Mouse (Mus musculus) heart, embryonic 15.5 days (tissue): ENCODE measurements around the gene Ptges3. TPM values are rescaled to one million over a fixed set of nuclear protein-coding genes. Genes with fewer than 3 reads are reported as not detected.
"Not testable (repeated sequence)": the region's sequence is repeated elsewhere in the genome, so short reads cannot be mapped to it uniquely, and the experiment has no call there.

ENCODE experiments used
- ATAC-seq: fragments of 200-750 bp; cut with Nextera tagmentation; replicated peaks from 2 replicates; pipeline ENCODE4 v1.8.0; 2017; ENCODE audit warnings: low read depth, moderate TSS enrichment; ENCODE audit not compliant: insufficient number of reproducible peaks, insufficient read depth, low FRiP score
- H3K27ac ChIP-seq: fragments of 300-500 bp; sonication (generic); 2 replicates; pipeline ENCODE4 v1.5.1; 2015; ENCODE audit warnings: mild to moderate bottlenecking, inconsistent platforms
- H3K27me3 ChIP-seq: fragments of 300-500 bp; sonication (generic); 2 replicates; pipeline ENCODE4 v1.6.1; 2015; ENCODE audit warnings: inconsistent platforms
- H3K36me3 ChIP-seq: fragments of 300-500 bp; sonication (generic); 2 replicates; pipeline ENCODE4 v1.6.1; 2015; ENCODE audit warnings: mild to moderate bottlenecking, inconsistent platforms
- H3K4me1 ChIP-seq: fragments of 300-500 bp; sonication (generic); replicated peaks from 2 replicates; pipeline ENCODE4 v1.6.1; 2015; ENCODE audit warnings: inconsistent platforms
- H3K4me2 ChIP-seq: fragments of 300-500 bp; sonication (generic); 2 replicates; pipeline ENCODE4 v1.6.1; 2015; ENCODE audit warnings: inconsistent platforms, mild to moderate bottlenecking, moderate library complexity
- H3K4me3 ChIP-seq: fragments of 300-500 bp; sonication (generic); 2 replicates; pipeline ENCODE4 v1.5.1; 2015; ENCODE audit warnings: mild to moderate bottlenecking, inconsistent platforms
- H3K9ac ChIP-seq: fragments of 300-500 bp; sonication (generic); 2 replicates; pipeline ENCODE4 v1.6.1; 2015; ENCODE audit warnings: mild to moderate bottlenecking, inconsistent platforms
- H3K9me3 ChIP-seq: fragments of 300-500 bp; sonication (generic); replicated peaks from 2 replicates; pipeline ENCODE4 v1.6.1; 2016; ENCODE audit warnings: inconsistent platforms
- WGBS: fragments of 180-500 bp; shearing (Covaris S2); methylation state at CpG from one replicate; pipeline ENCODE4 v1.1.7; 2015; ENCODE audit warnings: mixed read lengths; 5-methylcytosine and 5-hydroxymethylcytosine counted together
- polyA plus RNA-seq: library from polyadenylated mRNA; unstranded; fragments of >200 nt; fragmentation: Nextera tagmentation; extraction: Ambion mirVana; gene quantifications from 2 replicates; pipeline ENCODE4 v1.2.1, GENCODE M21; 2015

Gene Ptges3
- polyA plus RNA-seq, 1 experiment from 2014 or later, result 292 TPM

GRCm38 (mm10) chr10:128040293-128040692 lies 18.5 kb upstream of the Ptges3 start:
- no peak overlapping the region for H3K9ac ChIP-seq
- H3K4me3 ChIP-seq, result no peak overlapping the region
- H3K9me3 ChIP-seq, result no peaks in the 10 kb centered on the region
- H3K4me2 ChIP-seq, result no peak overlapping the region
- H3K36me3 ChIP-seq, result peaks cover 41% of the 10 kb centered on the region
- no peaks in the 10 kb centered on the region for H3K27me3 ChIP-seq
- H3K4me1 ChIP-seq, result peaks cover 77% of the 10 kb centered on the region
- no peak overlapping the region for H3K27ac ChIP-seq
- WGBS, result 84% methylated on average over 5 of the region's 5 CpGs
- ATAC-seq, result no peak

DNA sequence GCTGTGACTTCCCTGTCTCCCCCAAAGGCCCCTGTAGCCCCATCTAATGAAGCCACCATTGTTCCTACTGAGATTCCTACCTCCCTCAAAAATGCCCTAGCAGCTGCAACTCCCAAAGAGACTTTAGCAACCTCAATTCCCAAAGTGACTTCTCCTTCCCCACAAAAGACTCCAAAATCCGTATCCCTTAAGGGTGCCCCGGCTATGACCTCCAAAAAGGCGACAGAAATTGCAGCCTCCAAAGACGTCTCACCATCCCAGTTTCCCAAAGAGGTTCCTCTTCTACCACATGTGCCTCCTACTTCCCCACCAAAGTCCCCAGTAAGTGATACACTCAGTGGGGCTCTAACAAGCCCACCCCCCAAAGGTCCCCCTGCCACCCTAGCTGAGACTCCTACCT lies 17.1 kb upstream of the Ptges3 start:
- Histone ChIP-seq H3K9me3 (no peaks in the 10 kb centered on the region), H3K27me3 (no peaks in the 10 kb centered on the region), H3K9ac (no peak overlapping the region), H3K4me2 (no peak overlapping the region), H3K27ac (no peak overlapping the region), H3K36me3 (peaks cover 53% of the 10 kb centered on the region), H3K4me3 (no peak overlapping the region), H3K4me1 (peaks cover 77% of the 10 kb centered on the region)
- ATAC-seq, result no peak
- 66% methylated on average over 4 of the region's 4 CpGs for WGBS

- Histone ChIP-seq H3K36me3 (peaks cover 59% of the 10 kb centered on the region), H3K27me3 (no peaks in the 10 kb centered on the region), H3K4me1 (peaks cover 73% of the 10 kb centered on the region), H3K9ac (no peak overlapping the region), H3K9me3 (no peaks in the 10 kb centered on the region), H3K27ac (no peak overlapping the region; the same call in 1 of the 2 replicates), H3K4me3 (no peak overlapping the region), H3K4me2 (no peak overlapping the region)
- no peak for ATAC-seq
- WGBS, result 81% methylated on average over 3 of the region's 3 CpGs
Observed at GRCm38 (mm10) chr10:128042466-128042865, 16.3 kb upstream of the Ptges3 start.

- peak overlapping the region; percentile 23; the same call in 1 of the 2 replicates for H3K4me2 ChIP-seq
- no peak overlapping the region for H3K9ac ChIP-seq
- H3K36me3 ChIP-seq, result peaks cover 62% of the 10 kb centered on the region
- peaks cover 67% of the 10 kb centered on the region for H3K4me1 ChIP-seq
- no peaks in the 10 kb centered on the region for H3K27me3 ChIP-seq
- no peaks in the 10 kb centered on the region for H3K9me3 ChIP-seq
- peak overlapping the region; percentile 72 for H3K27ac ChIP-seq
- ATAC-seq, result no peak
- whole genome bisulfite sequencing, result 49% methylated on average over 3 of the region's 3 CpGs
- no peak overlapping the region for H3K4me3 ChIP-seq
Observed at GRCm38 (mm10) chr10:128043041-128043835, 15.5 kb upstream of the Ptges3 start.

DNA sequence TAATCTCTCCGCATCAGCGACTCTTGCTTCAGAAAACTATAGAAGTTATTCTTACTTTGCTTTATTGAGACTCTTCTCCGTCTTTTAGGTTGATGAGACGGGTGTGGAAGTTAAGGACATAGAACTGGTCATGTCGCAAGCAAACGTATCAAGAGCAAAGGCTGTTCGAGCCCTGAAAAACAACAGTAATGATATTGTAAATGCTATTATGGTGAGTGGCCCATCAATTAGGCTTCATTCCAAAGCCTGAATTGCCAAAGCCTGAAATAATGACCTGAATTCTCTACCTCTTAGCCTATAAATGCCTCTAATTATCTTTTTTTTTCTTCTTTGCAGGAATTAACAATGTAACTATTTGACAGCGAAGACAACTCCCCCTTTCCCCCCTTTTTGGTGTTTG lies 10.6 kb upstream of the Ptges3 start:
- no peaks in the 10 kb centered on the region for H3K27me3 ChIP-seq
- no peak overlapping the region for H3K4me2 ChIP-seq
- 93% methylated on average over 8 of the region's 8 CpGs for WGBS
- no peak overlapping the region for H3K27ac ChIP-seq
- no peak for ATAC-seq
- no peak overlapping the region for H3K4me3 ChIP-seq
- peaks cover 21% of the 10 kb centered on the region for H3K4me1 ChIP-seq
- no peaks in the 10 kb centered on the region for H3K9me3 ChIP-seq
- H3K9ac ChIP-seq, result no peak overlapping the region
- H3K36me3 ChIP-seq, result peaks cover 67% of the 10 kb centered on the region

DNA sequence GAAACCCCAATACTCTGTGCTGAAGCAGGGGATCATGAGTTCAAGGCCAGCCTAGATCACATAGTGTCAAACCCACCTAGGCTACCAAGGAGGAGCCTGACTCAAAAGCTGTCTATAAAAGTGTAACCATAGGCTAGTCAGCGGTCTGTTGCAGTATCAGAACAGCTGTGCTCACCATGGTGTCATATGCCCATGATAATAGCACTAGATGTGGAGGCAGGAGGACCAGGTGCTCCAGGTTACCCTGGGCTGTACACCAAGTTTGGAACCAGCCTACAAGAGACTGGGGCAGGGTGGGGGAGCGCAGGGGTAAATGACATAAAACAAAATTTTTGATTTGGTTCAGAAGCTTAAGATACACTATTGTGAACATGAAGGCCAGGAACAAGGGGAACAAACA lies 9.0 kb upstream of the Ptges3 start:
- H3K9me3 ChIP-seq, result no peaks in the 10 kb centered on the region
- ATAC-seq, result no peak

DNA sequence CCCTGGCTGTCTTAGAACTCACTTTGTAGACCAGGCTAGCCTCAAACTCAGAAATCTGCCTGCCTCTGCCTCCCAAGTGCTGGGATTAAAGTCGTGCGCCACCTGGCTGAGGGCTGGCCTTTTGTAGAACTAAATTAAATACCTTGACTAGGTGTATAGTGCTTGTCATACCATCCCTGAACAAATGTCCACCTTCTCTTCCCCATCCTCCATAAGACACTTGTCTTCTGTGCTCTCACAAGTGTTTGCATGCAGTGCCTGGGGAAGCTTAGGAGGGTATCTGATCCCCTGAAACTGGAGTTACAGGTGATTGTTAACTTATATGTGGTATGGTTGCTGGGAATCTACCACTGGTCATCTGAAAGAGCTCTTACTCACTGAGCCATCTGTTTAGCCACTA lies 8.4 kb upstream of the Ptges3 start:
- peaks cover 52% of the 10 kb centered on the region for H3K36me3 ChIP-seq
- H3K9ac ChIP-seq, result no peak overlapping the region
- H3K27ac ChIP-seq, result no peak overlapping the region
- 81% methylated on average over 2 of the region's 2 CpGs for WGBS
- H3K4me3 ChIP-seq, result no peak overlapping the region
- no peak overlapping the region for H3K4me2 ChIP-seq
- no peaks in the 10 kb centered on the region for H3K4me1 ChIP-seq
- no peak for ATAC-seq
- no peaks in the 10 kb centered on the region for H3K27me3 ChIP-seq
- no peaks in the 10 kb centered on the region for H3K9me3 ChIP-seq

More for the DNA sequence above, 9.0 kb upstream of the Ptges3 start:
- no peak overlapping the region for H3K9ac ChIP-seq
- peaks cover 5% of the 10 kb centered on the region for H3K4me1 ChIP-seq
- H3K27me3 ChIP-seq, result no peaks in the 10 kb centered on the region
- 97% methylated on average over 2 of the region's 2 CpGs for WGBS
- no peak overlapping the region for H3K4me2 ChIP-seq
- peaks cover 57% of the 10 kb centered on the region for H3K36me3 ChIP-seq
- no peak overlapping the region for H3K27ac ChIP-seq
- H3K4me3 ChIP-seq, result no peak overlapping the region

GRCm38 (mm10) chr10:128051589-128051988 lies 7.2 kb upstream of the Ptges3 start:
- H3K27ac ChIP-seq, result no peak overlapping the region
- no peaks in the 10 kb centered on the region for H3K27me3 ChIP-seq
- no peak for ATAC-seq
- no peaks in the 10 kb centered on the region for H3K4me1 ChIP-seq
- peaks cover 40% of the 10 kb centered on the region for H3K36me3 ChIP-seq
- H3K4me3 ChIP-seq, result no peak overlapping the region
- no peak overlapping the region for H3K4me2 ChIP-seq
- no peaks in the 10 kb centered on the region for H3K9me3 ChIP-seq
- H3K9ac ChIP-seq, result no peak overlapping the region
- WGBS, result 90% methylated on average over 5 of the region's 5 CpGs

DNA sequence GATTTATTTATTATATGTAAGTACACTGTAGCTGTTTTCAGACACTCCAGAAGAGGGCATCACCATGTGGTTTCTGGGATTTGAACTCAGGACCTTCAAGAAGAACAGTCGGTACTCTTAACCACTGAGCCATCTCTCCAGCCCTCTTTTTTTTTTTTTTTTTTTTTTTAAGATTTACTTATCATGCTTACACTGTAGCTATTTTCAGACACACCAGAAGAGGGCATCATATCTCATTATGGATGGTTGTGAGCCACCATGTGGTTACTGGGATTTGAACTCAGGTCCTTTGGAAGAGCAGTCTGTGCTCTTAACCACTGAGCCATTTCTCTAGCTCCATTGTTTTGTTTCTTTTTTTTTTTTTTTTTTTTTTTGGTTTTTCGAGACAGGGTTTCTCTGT lies 6.6 kb upstream of the Ptges3 start:
- peaks cover 35% of the 10 kb centered on the region for H3K36me3 ChIP-seq
- H3K4me1 ChIP-seq, H3K4me3 ChIP-seq, ATAC-seq, H3K27ac ChIP-seq, H3K27me3 ChIP-seq, H3K9me3 ChIP-seq, H3K9ac ChIP-seq, H3K4me2 ChIP-seq: not testable (repeated sequence)
- 95% methylated on average over 1 of the region's 2 CpGs for WGBS

- no peaks in the 10 kb centered on the region for H3K9me3 ChIP-seq
- ATAC-seq, result no peak
- no peaks in the 10 kb centered on the region for H3K27me3 ChIP-seq
- 93% methylated on average over 8 of the region's 8 CpGs for WGBS
- H3K4me1 ChIP-seq, result peaks cover 3% of the 10 kb centered on the region
- H3K27ac ChIP-seq, result no peak overlapping the region
- H3K4me2 ChIP-seq, result no peak overlapping the region
- no peak overlapping the region for H3K4me3 ChIP-seq
- H3K9ac ChIP-seq, result no peak overlapping the region
- peaks cover 28% of the 10 kb centered on the region for H3K36me3 ChIP-seq
Observed at GRCm38 (mm10) chr10:128053001-128053400, 5.8 kb upstream of the Ptges3 start.

DNA sequence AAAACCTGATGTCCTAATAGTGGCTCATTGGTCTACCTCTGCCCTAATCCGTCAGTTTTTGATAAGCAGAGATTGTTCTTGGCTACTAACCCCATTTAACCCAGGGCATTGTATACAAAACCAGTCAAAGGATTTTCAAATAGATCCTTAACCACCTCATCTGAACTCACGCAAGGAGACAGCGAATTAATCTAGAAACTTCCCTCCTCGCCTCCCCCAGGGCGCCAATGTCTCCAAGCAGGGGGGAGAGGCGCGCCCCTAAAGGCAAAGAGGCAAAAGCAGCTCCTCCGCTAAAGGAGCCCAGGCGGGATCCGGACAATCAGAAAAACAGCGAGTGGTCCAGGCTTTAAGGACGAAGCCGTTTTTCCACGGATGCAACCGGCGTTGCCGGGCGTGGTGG lies 570 bp upstream of the Ptges3 start:
- H3K4me2 ChIP-seq, result peak overlapping the region; percentile 85
- peak overlapping the region; percentile 84 for H3K4me3 ChIP-seq
- H3K4me1 ChIP-seq, result peaks cover 22% of the 10 kb centered on the region
- H3K36me3 ChIP-seq, result no peaks in the 10 kb centered on the region
- ATAC-seq, result no peak; the same call in 1 of the 2 replicates
- H3K9me3 ChIP-seq, result no peaks in the 10 kb centered on the region
- peak overlapping the region; percentile 98 for H3K27ac ChIP-seq
- H3K27me3 ChIP-seq, result no peaks in the 10 kb centered on the region
- peak overlapping the region; percentile 76 for H3K9ac ChIP-seq
- WGBS, result 1% methylated on average over 18 of the region's 18 CpGs
